19 mouse cellular contexts compared by ENCODE assay signal in the genomic region with DNA sequence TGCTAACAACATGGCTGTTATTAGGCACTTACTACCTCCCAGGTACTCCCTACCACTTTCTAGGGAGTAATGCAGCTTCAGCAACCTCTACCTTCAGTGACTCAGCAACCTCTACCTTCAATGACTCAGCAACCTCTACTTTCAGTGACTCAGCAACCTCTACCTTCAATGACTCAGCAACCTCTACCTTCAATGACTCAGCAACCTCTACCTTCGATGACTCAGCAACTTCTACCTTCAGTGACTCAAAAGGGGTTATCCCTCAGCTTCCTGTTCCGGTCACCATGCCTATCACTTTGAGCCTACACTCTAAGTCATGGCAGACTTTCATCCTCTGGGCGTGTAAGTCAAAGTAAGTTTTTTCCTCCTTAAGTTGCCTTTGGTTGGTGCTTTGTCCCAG. TPM values are rescaled to one million over a fixed set of nuclear protein-coding genes. Genes with fewer than 3 reads are reported as not detected.
DNase-seq lines count a peak whose midpoint lies in the region.
"Had no signal": no experiment of that assay in that cellular context is flagged by ENCODE, and none has a peak within 500 bp of the region (broad histone marks: within the 10 kb centered on the region; RNA-seq: fewer than 3 reads in every experiment).

No protein-coding gene starts in this region.

- intact Hi-C loops in heart, postnatal 14 days (cut with DNase I), result no loop called here

- DNase-seq in 416B (ENCODE audit: low read depth) (peak; percentile 45), R1 (ENCODE audit: low read depth, low spot score) (peak; percentile 46)
- DNase-seq in CD4-positive helper T cell, adult 2 months (ENCODE audit: low read depth, low spot score), result peak; percentile 28
- peak; percentile 54 for DNase-seq in induced T-regulatory cell, adult 2 months (ENCODE audit: low read depth)
- no peak for DNase-seq in heart, postnatal 14 days
- DNase-seq in cerebellum, adult 8-10 months, result no peak
- DNase-seq in urinary bladder, postnatal 4 days (ENCODE audit: low spot score in 2 of 2), result no peak
- DNase-seq: adrenal gland, adult 8-10 months; cerebellum, adult 2 months; gastrocnemius, postnatal 25 days; heart, adult 2 months; kidney, adult 8-10 months; kidney, postnatal 14 days; liver; lung, postnatal 10 days; spleen, adult 18-20 months had no signal

RNA-seq across cellular contexts. Expression of a gene that starts 10.8 kb away (rescaled TPM):
- not detected for total RNA-seq in heart, postnatal 14 days (2021)
- total RNA-seq: adrenal gland, adult 8-10 months; gastrocnemius, postnatal 25 days; heart, adult 2 months; heart, postnatal 25 days; layer of hippocampus, adult 18-20 months; layer of hippocampus, postnatal 25 days had no signal

RNA-seq across cellular contexts. Expression of a gene that starts 13.0 kb away (rescaled TPM):
- total RNA-seq in heart, postnatal 14 days (2021), result under 1 TPM in 1 of 2 experiments, not detected in 1; 0.07 TPM
- total RNA-seq: adrenal gland, adult 8-10 months; gastrocnemius, postnatal 25 days; heart, adult 2 months had no signal

RNA-seq across cellular contexts. Expression of a gene that starts 41.8 kb away (rescaled TPM):
- total RNA-seq in heart, postnatal 14 days (2021), result not detected
- total RNA-seq: layer of hippocampus, adult 18-20 months; layer of hippocampus, postnatal 25 days had no signal

RNA-seq across cellular contexts. Expression of a gene that starts 43.6 kb away (rescaled TPM):
- total RNA-seq in heart, postnatal 14 days (2021), result not detected
- total RNA-seq: gastrocnemius, postnatal 25 days; heart, adult 2 months; heart, postnatal 25 days; layer of hippocampus, adult 18-20 months; layer of hippocampus, postnatal 25 days had no signal

Comparison
In these comparisons a context has a peak if more than half of its experiments do, and no peak if none do; other contexts are left out.
1. DNase-seq: peak in 416B (single experiment), CD4-positive helper T cell, adult 2 months (single experiment), R1 (single experiment) and induced T-regulatory cell, adult 2 months (single experiment); none in heart, postnatal 14 days (0 of 2), cerebellum, adult 8-10 months (single experiment) and urinary bladder, postnatal 4 days (0 of 2).